Mouse (Mus musculus): ENCODE measurements at regions not wholly inside any gene's neighbourhood (a gene's known extent, or its start where the extent isn't known, plus 50 kb on each side); places are given as distances from the start of the nearest gene placed in this dataset.

- no peak for DNase-seq (ENCODE audit: low spot score)
These were observed 54.0 kb upstream of the Jade2 start for GRCm38 (mm10) chr11:51911481-51911880.

DNA sequence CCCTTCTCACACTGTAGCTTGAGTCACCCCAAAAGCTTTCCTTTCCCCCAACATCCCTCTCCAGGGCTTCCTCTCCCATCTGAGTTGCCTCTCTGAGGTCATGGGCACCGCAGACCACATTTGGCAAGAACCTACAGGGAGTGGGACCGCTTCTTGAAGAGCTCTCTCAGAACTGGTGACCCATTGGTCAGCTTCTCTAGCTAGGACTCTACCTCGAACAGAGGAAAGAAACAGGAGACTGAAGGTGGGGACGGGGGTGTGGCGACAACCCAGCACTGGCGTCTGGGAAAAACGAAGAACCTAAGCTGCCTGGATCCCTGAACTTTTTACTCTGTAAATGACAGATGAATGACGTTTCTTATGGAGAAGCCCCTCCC lies 51.8 kb upstream of the Cdkn2aipnl start:
- no peak for DNase-seq (ENCODE audit: low spot score)

DNA sequence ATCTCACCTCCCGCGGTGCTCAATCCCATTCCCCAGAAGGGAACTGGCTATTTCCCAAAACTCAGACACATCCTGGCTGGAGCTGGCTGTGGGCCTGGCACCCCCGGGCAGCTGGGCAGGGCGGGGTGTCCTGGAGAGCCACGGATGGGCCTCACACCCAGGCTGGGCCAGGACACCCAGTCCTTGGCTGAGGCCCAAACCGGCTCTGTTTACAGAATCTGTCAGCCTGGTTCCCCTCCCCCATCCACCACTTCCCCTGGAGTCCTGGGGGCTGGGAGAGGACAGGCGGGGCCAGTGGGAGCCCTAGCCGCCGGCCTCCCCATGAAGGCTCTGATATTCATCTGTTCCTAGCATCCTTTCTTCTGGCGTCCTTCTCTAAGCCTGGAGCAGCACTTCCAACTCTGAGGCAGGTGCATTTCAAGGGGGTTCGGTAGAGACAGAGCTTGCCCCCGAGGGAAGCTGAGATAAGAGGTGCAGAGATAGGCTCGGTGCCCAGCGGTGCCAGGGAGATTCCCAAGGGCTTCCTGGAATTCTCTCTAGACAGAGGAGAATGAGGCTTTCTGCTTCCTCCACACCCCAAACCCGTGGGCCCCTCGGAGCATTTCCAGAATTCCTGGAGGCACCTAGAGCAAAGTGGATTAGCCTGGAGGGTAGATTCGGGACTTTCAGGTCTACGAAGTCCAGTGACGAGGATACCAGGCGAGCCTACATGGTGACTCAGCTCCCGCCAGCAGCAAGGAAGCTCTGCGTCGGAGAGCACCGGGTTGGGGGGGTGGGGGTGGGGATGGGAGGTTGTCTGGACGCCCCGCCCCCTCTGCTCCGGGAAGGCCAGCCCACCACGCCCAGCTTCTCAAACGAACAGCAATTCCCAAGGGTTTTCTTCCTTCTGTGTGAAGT lies 51.2 kb upstream of the Cdkn2aipnl start:
- DNase-seq (ENCODE audit: low spot score), result peak; percentile 99

All from heart, adult 8-10 months (tissue).